ENCODE assay signal across 8 mouse cellular contexts in the genomic region with DNA sequence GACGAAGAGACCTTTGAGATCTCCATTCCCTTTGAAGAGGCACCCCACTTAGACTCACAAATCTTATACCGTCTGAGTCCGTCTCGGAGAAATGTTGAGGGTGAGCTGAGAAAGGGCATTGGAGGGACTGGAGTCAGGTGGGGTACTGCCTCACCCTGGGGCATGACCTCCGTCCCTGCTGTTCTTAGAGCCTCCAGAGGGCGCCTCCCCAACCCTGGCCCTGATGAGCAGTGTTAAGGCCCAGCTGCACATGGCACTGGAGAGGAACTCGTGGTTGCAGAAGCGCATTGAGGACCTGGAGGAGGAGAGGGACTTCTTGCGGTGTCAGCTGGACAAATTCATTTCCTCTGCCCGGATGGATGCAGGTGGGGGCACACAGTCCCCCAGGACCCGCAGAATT. TPM values are rescaled to one million over a fixed set of nuclear protein-coding genes. Genes with fewer than 3 reads are reported as not detected.
DNase-seq lines count a peak whose midpoint lies in the region; ATAC-seq and TF ChIP-seq lines count a peak whose summit lies in the region.

No protein-coding gene starts in this region.

- peak overlapping the region; percentile 88 for H3K4me2 ChIP-seq in kidney, embryonic 15.5 days
- H3K4me2 ChIP-seq in hindbrain, embryonic 12.5 days (replicated peaks) = peak overlapping the region; percentile 69; the same call in 1 of the 2 replicates
- peak overlapping the region; percentile 84 for H3K4me2 ChIP-seq in midbrain, postnatal 0 days (ENCODE audit: low read depth, low read length, poor library complexity, severe bottlenecking)

- no peak for ATAC-seq in kidney, embryonic 15.5 days (replicated peaks; ENCODE audit: low FRiP score)
- no peak for ATAC-seq in hindbrain, embryonic 12.5 days (ENCODE audit: low FRiP score)
- no peak for ATAC-seq in midbrain, postnatal 0 days (ENCODE audit: low FRiP score)

- 0 out of 2 replicates have a peak overlapping the region, but pooled peaks have one; percentile 56 for H3K27ac ChIP-seq in kidney, embryonic 15.5 days
- H3K27ac ChIP-seq in hindbrain, embryonic 12.5 days = no peak overlapping the region
- H3K27ac ChIP-seq in midbrain, postnatal 0 days (ENCODE audit: low read depth, low read length) = no peak overlapping the region; the same call in 1 of the 2 replicates

- peak overlapping the region; percentile 61 for H3K4me3 ChIP-seq in kidney, embryonic 15.5 days (replicated peaks)
- no peak overlapping the region for H3K4me3 ChIP-seq in hindbrain, embryonic 12.5 days
- H3K4me3 ChIP-seq in midbrain, postnatal 0 days (ENCODE audit: low read depth, low read length) = peak overlapping the region; percentile 45

- H3K36me3 ChIP-seq in kidney, embryonic 15.5 days = no peaks in the 10 kb centered on the region
- no peaks in the 10 kb centered on the region for H3K36me3 ChIP-seq in hindbrain, embryonic 12.5 days
- no peaks in the 10 kb centered on the region for H3K36me3 ChIP-seq in midbrain, postnatal 0 days (ENCODE audit: insufficient read depth, low read length)

- H3K27me3 ChIP-seq in kidney, embryonic 15.5 days = peaks cover 54% of the 10 kb centered on the region
- peaks cover 64% of the 10 kb centered on the region for H3K27me3 ChIP-seq in hindbrain, embryonic 12.5 days
- peaks cover 7% of the 10 kb centered on the region; the same call in 1 of the 2 replicates for H3K27me3 ChIP-seq in midbrain, postnatal 0 days (ENCODE audit: insufficient read depth, low read length)

- TF ChIP-seq CTCF in midbrain, postnatal 0 days (IDR thresholded peaks at IDR 0.05) = peak; percentile 48

- no peak for DNase-seq in kidney, adult 9 months
- peak; percentile 53 for DNase-seq in ZHBTc4 (ENCODE audit: low read depth, low spot score)
- DNase-seq in midbrain, postnatal 0 days (ENCODE audit: low spot score) = no peak
- no peak for DNase-seq in left cerebral cortex, adult 9 months (ENCODE audit: low spot score in 2 of 2)
- DNase-seq in adrenal gland, postnatal 36 days = no peak
- no peak for DNase-seq in adrenal gland, postnatal 10 days

- H3K4me1 ChIP-seq in kidney, embryonic 15.5 days = peaks cover 62% of the 10 kb centered on the region
- peaks cover 38% of the 10 kb centered on the region for H3K4me1 ChIP-seq in hindbrain, embryonic 12.5 days
- H3K4me1 ChIP-seq in midbrain, postnatal 0 days (ENCODE audit: insufficient read depth, low read length) = peaks cover 25% of the 10 kb centered on the region; the same call in 1 of the 2 replicates

- WGBS in kidney, embryonic 15.5 days = 27% methylated on average over 11 of the region's 11 CpGs
- 29% methylated on average over 10 of the region's 11 CpGs for WGBS in hindbrain, embryonic 12.5 days
- 31% methylated on average over 11 of the region's 11 CpGs for WGBS in midbrain, postnatal 0 days

- H3K9me3 ChIP-seq in kidney, embryonic 15.5 days (replicated peaks) = no peaks in the 10 kb centered on the region
- H3K9me3 ChIP-seq in hindbrain, embryonic 12.5 days (replicated peaks) = no peaks in the 10 kb centered on the region
- no peaks in the 10 kb centered on the region for H3K9me3 ChIP-seq in midbrain, postnatal 0 days (ENCODE audit: low read length)

- no peak overlapping the region for H3K9ac ChIP-seq in kidney, embryonic 15.5 days
- H3K9ac ChIP-seq in hindbrain, embryonic 12.5 days = no peak overlapping the region
- peak overlapping the region; percentile 76 for H3K9ac ChIP-seq in midbrain, postnatal 0 days (replicated peaks; ENCODE audit: low read length, poor library complexity, severe bottlenecking)

RNA-seq across cellular contexts. Expression of gene U2af2, which starts 4.1 kb away (rescaled TPM):
- polyA plus RNA-seq in kidney, embryonic 15.5 days (2015; fragmentation: Nextera tagmentation; extraction: Ambion mirVana) = 145 and 152 TPM in 2 replicates
- polyA plus RNA-seq in hindbrain, embryonic 12.5 days (2016; fragmentation: Nextera tagmentation; extraction: Ambion mirVana) = 136 and 138 TPM in 2 replicates
- total RNA-seq in midbrain, postnatal 0 days (2014; rRNA removed) = 157 and 161 TPM in 2 replicates
- polyA plus RNA-seq in midbrain, postnatal 0 days (2015; fragmentation: Nextera tagmentation; extraction: Ambion mirVana) = 74.7 and 78.2 TPM in 2 replicates
- 100 to 1,000 TPM; 143 to 180 TPM for total RNA-seq in adrenal gland, postnatal 36 days (2021)
- 100 to 1,000 TPM; 142 to 161 TPM for total RNA-seq in adrenal gland, postnatal 10 days (2021)

RNA-seq across cellular contexts. Expression of gene Zfp580, which starts 6.5 kb away (rescaled TPM):
- 36.2 and 41.0 TPM in 2 replicates for polyA plus RNA-seq in kidney, embryonic 15.5 days (2015; fragmentation: Nextera tagmentation; extraction: Ambion mirVana)
- polyA plus RNA-seq in hindbrain, embryonic 12.5 days (2016; fragmentation: Nextera tagmentation; extraction: Ambion mirVana) = 45.4 and 51.8 TPM in 2 replicates
- 55.6 and 77.7 TPM in 2 replicates for total RNA-seq in midbrain, postnatal 0 days (2014; rRNA removed)
- polyA plus RNA-seq in midbrain, postnatal 0 days (2015; fragmentation: Nextera tagmentation; extraction: Ambion mirVana) = 154 and 157 TPM in 2 replicates
- total RNA-seq in adrenal gland, postnatal 36 days (2021) = 1 to 10 TPM; 6.4 to 9.3 TPM
- total RNA-seq in adrenal gland, postnatal 10 days (2021) = 10 to 100 TPM; 11.4 to 13.1 TPM

RNA-seq across cellular contexts. Expression of gene Zfp784, which starts 19.6 kb away (rescaled TPM):
- polyA plus RNA-seq in kidney, embryonic 15.5 days (2015; fragmentation: Nextera tagmentation; extraction: Ambion mirVana) = 6.3 and 6.4 TPM in 2 replicates
- 6.1 and 6.9 TPM in 2 replicates for polyA plus RNA-seq in hindbrain, embryonic 12.5 days (2016; fragmentation: Nextera tagmentation; extraction: Ambion mirVana)
- 5.0 and 8.0 TPM in 2 replicates for total RNA-seq in midbrain, postnatal 0 days (2014; rRNA removed)
- polyA plus RNA-seq in midbrain, postnatal 0 days (2015; fragmentation: Nextera tagmentation; extraction: Ambion mirVana) = 4.3 and 5.4 TPM in 2 replicates
- 1 to 10 TPM; 3.8 to 4.5 TPM for total RNA-seq in adrenal gland, postnatal 36 days (2021)
- 1 to 10 TPM; 5.7 to 7.3 TPM for total RNA-seq in adrenal gland, postnatal 10 days (2021)

RNA-seq across cellular contexts. Expression of gene Epn1, which starts 22.2 kb away (rescaled TPM):
- 55.5 and 62.2 TPM in 2 replicates for polyA plus RNA-seq in kidney, embryonic 15.5 days (2015; fragmentation: Nextera tagmentation; extraction: Ambion mirVana)
- polyA plus RNA-seq in hindbrain, embryonic 12.5 days (2016; fragmentation: Nextera tagmentation; extraction: Ambion mirVana) = 74.5 and 79.6 TPM in 2 replicates
- 399 and 484 TPM in 2 replicates for total RNA-seq in midbrain, postnatal 0 days (2014; rRNA removed)
- 130 and 134 TPM in 2 replicates for polyA plus RNA-seq in midbrain, postnatal 0 days (2015; fragmentation: Nextera tagmentation; extraction: Ambion mirVana)
- total RNA-seq in adrenal gland, postnatal 36 days (2021) = 100 to 1,000 TPM; 146 to 155 TPM
- total RNA-seq in adrenal gland, postnatal 10 days (2021) = 100 to 1,000 TPM; 144 to 150 TPM

RNA-seq across cellular contexts. Expression of gene 4632433K11Rik, which starts 23.9 kb away (rescaled TPM):
- polyA plus RNA-seq in kidney, embryonic 15.5 days (2015; fragmentation: Nextera tagmentation; extraction: Ambion mirVana) = not detected in 2 replicates
- 0.44 TPM in 1 of 2 replicates, not detected in the other for polyA plus RNA-seq in hindbrain, embryonic 12.5 days (2016; fragmentation: Nextera tagmentation; extraction: Ambion mirVana)
- not detected in 2 replicates for total RNA-seq in midbrain, postnatal 0 days (2014; rRNA removed)
- polyA plus RNA-seq in midbrain, postnatal 0 days (2015; fragmentation: Nextera tagmentation; extraction: Ambion mirVana) = not detected in 2 replicates
- not detected for total RNA-seq in adrenal gland, postnatal 36 days (2021)
- total RNA-seq in adrenal gland, postnatal 10 days (2021) = not detected
